Mouse (Mus musculus): Measurements from ENCODE around the gene Zfp11. TPM values are rescaled to one million over a fixed set of nuclear protein-coding genes. Genes with fewer than 3 reads are reported as not detected.
"Not testable (repeated sequence)": the region's sequence is repeated elsewhere in the genome, so short reads cannot be mapped to it uniquely, and the experiment has no call there.

Zfp11 gene
- total RNA-seq (2021), result 1 to 10 TPM; 2.3 to 2.8 TPM
- long read RNA-seq, experiment 1, partial matches to known transcripts, result 0 of 3 reads
- long read RNA-seq, experiment 1, other reads (novel, unspliced or antisense), result 0 of 3 reads
- long read RNA-seq, experiment 2, partial matches to known transcripts, result 0 of 2 reads
- long read RNA-seq, experiment 2, other reads (novel, unspliced or antisense), result 0 of 2 reads

- peak; percentile 72 to 74 for DNase-seq (ENCODE audit: low spot score in 2 of 2)
These were observed at the start of gene Zfp11 for GRCm38 (mm10) chr5:129670036-129670458. Gene Zfp11 (minus strand): TSS chr5:129670099.

GRCm38 (mm10) chr5:129717016-129717415 lies 47.1 kb upstream of the Zfp11 start:
- no peak for DNase-seq (ENCODE audit: low spot score in 2 of 2)

DNA sequence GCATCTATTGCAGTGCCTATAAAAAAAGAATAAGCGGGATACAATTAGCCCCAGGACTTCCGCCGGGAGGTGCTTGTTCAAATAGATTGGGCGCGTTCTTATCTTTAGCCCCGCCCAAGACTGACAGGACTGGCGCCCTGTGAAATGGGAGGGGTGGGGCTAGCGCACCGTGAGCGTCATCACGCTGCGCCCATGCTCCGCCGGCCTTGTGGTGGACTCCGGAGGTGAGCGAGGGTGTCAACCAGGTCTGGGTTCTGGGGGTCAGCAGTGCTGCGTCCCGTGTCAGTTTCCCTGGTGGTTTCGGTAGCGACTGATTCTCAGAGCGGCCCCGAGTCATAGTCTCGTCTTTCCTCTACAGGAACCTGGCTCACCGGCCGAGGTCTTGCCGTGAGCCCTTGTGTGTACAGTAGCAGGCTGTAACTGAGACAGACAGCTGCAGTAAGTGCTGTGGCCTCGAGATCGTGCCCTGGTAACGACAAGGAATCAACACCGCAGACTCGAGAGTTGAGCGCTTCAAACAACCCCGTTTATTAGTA lies 45.5 kb upstream of the Zfp11 start, which contains the start of gene Mrps17:
Gene Mrps17 (plus strand): TSS at position 172 of the 536 bp plus-strand sequence.
- DNase-seq (ENCODE audit: low spot score in 2 of 2), result peak; percentile 90

DNA sequence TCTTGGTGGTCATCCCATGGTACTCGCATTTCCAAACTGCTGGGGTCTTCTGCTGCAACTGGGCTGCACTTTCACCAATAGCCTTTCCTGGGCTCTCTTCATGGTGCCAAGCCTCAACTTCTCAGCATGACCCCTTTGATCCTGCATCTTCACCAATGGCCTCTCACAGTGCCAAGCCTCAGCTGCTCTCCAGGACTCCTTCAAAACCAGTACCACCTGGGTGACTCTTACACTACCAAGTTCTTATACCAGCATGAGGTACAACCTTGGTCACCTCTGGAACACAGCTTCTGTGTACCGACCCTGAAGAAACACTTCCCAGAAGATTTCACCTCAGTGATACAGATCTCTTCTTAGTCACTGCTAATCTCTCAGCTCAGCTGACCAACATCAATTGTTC lies 38.5 kb upstream of the Zfp11 start, which contains the start of gene Sept14:
Gene Sept14 (minus strand): TSS at position 101 of the 400 bp plus-strand sequence.
- no peak for DNase-seq (ENCODE audit: low spot score in 2 of 2)

DNA sequence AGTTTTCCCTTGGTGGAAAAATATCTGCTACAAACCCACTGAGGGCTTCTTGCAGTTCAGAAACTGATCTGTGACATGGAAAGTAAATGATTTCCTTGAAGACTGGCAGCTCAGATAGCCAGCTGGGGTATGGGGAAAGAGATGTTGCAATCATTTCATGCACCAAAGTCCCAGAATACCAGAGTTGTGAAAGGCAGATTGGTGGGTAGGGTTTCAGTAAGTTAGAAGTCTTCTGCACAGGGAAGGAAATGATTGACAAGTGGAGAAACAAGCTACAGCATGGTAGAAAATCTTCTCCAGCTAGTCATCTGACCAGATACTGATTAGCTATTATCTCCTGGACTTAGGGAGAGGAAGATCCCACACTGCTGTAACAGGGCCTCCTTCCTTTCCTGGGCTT lies 33.5 kb upstream of the Zfp11 start:
- no peak for DNase-seq (ENCODE audit: low spot score in 2 of 2)

GRCm38 (mm10) chr5:129701706-129702105 lies 31.8 kb upstream of the Zfp11 start:
- no peak for DNase-seq (ENCODE audit: low spot score in 2 of 2)

DNA sequence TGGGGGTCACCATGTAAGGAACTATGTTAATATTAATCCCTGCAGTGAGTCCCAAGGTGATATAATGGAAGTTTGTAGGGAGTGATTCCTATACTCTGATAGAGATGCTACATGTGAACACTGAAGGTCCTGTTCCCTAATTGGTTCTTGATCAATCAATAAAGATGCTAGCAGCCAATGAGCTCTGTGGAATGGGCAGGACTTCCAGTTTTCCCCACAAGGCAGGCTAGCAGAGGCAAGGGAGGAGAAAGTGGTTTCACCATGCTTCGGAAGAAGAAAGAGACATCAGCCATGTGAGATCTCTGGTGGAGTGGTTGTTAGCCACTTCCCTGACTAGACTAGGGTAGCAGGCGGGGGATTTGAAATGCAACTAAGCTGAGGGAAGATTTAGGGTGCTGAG lies 30.6 kb upstream of the Zfp11 start:
- DNase-seq (ENCODE audit: low spot score in 2 of 2), result no peak

DNA sequence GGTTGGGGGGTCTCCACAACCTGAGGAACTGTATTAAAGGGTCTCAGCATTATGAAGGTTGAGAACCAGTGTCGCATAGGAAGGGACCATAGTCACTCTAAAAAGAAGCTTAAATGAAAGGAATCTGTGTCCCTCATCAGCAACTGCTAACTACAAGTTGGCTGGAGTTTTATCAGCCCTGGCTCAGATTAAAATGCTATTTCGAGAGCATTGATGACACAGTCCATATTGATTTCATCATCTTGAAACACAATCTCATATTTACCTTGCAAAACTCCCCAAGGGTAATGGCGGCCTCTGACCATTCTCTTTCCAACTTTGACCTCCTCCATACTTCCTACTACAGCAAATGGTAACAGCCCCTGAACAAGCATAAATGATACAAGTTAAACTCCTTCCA lies 20.6 kb upstream of the Zfp11 start:
- DNase-seq (ENCODE audit: low spot score in 2 of 2), result no peak

GRCm38 (mm10) chr5:129687621-129688020 lies 17.7 kb upstream of the Zfp11 start:
- DNase-seq (ENCODE audit: low spot score in 2 of 2), result peak in 1 of 2 experiments; percentile 37

GRCm38 (mm10) chr5:129685141-129685540 lies 15.2 kb upstream of the Zfp11 start:
- not testable (repeated sequence) for DNase-seq (ENCODE audit: low spot score in 2 of 2)

- no peak for DNase-seq (ENCODE audit: low spot score in 2 of 2)
These were observed 355 bp downstream of the Zfp11 start for GRCm38 (mm10) chr5:129669453-129670035.

GRCm38 (mm10) chr5:129667851-129668250 lies 2.0 kb downstream of the Zfp11 start:
- DNase-seq (ENCODE audit: low spot score in 2 of 2), result no peak

- DNase-seq (ENCODE audit: low spot score in 2 of 2), result no peak
These were observed 3.5 kb downstream of the Zfp11 start for GRCm38 (mm10) chr5:129666271-129666909.

- DNase-seq (ENCODE audit: low spot score in 2 of 2), result no peak
These were observed 5.8 kb downstream of the Zfp11 start for GRCm38 (mm10) chr5:129664090-129664489.

DNA sequence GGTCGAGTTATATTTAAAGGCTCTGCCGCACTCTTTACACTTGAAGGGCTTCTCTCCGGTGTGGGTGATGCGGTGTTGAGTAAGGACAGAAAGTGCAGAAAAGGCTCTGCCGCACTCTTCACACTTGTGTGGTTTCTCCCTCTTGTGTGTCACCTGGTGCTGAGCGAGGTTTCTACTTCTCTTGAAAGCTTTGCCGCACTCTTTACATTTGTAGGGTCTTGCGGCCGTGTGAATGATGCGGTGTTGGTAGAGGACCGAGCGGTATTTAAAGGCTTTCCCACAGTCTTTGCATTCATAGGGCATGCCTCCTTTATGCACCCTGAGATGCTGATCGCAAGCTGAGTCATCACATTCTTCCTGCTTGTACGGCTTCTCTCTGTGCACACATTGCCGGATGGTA lies 12.0 kb downstream of the Zfp11 start:
- DNase-seq (ENCODE audit: low spot score in 2 of 2), result no peak

- no peak for DNase-seq (ENCODE audit: low spot score in 2 of 2)
These were observed 12.9 kb downstream of the Zfp11 start for GRCm38 (mm10) chr5:129657016-129657415.

DNA sequence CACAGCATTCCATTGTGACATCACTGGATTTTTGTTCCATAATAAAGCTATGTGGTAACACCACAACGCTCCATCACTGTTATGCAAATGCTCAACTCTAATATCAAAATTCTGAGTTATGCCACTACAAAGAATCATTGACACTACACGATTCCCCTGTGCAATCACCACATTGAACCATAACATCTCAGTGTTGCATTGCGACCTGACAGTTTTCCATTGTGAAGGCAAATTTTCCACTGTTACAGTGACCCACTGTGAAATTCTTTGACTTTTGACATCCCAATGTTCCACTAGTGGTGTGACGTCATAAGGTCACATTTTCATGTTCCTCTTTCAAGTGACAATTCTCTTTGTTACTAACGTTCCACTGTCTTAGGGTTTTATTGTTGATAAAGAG lies 19.0 kb downstream of the Zfp11 start:
- no peak for DNase-seq (ENCODE audit: low spot score in 2 of 2)

- DNase-seq (ENCODE audit: low spot score in 2 of 2), result not testable (repeated sequence)
These were observed 37.3 kb downstream of the Zfp11 start for GRCm38 (mm10) chr5:129632270-129633250.

- not testable (repeated sequence) for DNase-seq (ENCODE audit: low spot score in 2 of 2)
These were observed 43.3 kb downstream of the Zfp11 start for GRCm38 (mm10) chr5:129626586-129626985.

- no peak for DNase-seq (ENCODE audit: low spot score in 2 of 2)
These were observed 43.8 kb downstream of the Zfp11 start for GRCm38 (mm10) chr5:129626099-129626498.

DNA sequence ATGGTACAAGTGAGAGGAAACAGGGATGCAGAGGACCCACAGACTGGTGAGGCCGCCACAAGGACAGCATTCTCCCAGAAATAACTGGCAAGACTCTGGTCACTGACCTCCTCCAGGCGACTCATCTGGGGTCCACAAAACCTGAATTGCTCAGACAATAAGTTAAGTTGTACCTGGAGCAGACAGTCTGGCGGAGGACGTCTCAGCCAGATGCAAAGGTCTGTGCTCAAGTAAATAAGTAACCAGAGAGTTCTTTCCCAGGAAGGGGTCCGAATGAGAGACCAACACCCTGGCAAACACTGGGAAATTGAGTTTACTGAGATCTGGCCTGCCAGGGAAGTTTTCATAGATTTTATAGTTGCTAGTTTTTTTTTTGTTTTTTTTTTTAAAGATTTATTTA lies 48.5 kb downstream of the Zfp11 start:
- DNase-seq (ENCODE audit: low spot score in 2 of 2), result no peak
